9 mouse cellular contexts compared by ENCODE assay signal in genomic region chrX:48108394-48109315, GRCm38 (mm10). TPM values are rescaled to one million over a fixed set of nuclear protein-coding genes. Genes with fewer than 3 reads are reported as not detected.
DNase-seq lines count a peak whose midpoint lies in the region.
"Had no signal": no experiment of that assay in that cellular context is flagged by ENCODE, and none has a peak within 500 bp of the region (broad histone marks: within the 10 kb centered on the region; RNA-seq: fewer than 3 reads in every experiment).

Gene Xpnpep2 (plus strand): TSS chrX:48108725.

- DNase-seq in 3134 (ENCODE audit: extremely low read depth, insufficient read length, low spot score) = peak; percentile 33
- DNase-seq in NIH3T3 (ENCODE audit: low read depth) = peak; percentile 81
- DNase-seq in hindlimb bud, embryonic 11.5 days (ENCODE audit: extremely low spot score, low read depth, low spot score) = peak; percentile 14
- DNase-seq in limb, embryonic 10.5 days (ENCODE audit: low spot score) = peak; percentile 60
- no peak for DNase-seq in spleen, adult 12 weeks (ENCODE audit: low spot score)
- DNase-seq in ovary, adult 18-20 months (ENCODE audit: low spot score) = no peak
- DNase-seq in MN1 (ENCODE audit: low spot score) = no peak

- no peaks in the 10 kb centered on the region for H3K36me3 ChIP-seq in limb, embryonic 10.5 days

- H3K27ac ChIP-seq in limb, embryonic 10.5 days = peak within 1 kb of the TSS; percentile 72
- H3K27ac ChIP-seq: left cerebral cortex, adult 2 months had no signal

- H3K9me3 ChIP-seq in limb, embryonic 10.5 days (replicated peaks) = no peaks in the 10 kb centered on the region
- H3K9me3 ChIP-seq: megakaryocyte, embryonic 14.5 days had no signal

- 43% methylated on average over 6 of the region's 6 CpGs for WGBS in limb, embryonic 10.5 days

- peaks cover 34% of the 10 kb centered on the region for H3K27me3 ChIP-seq in limb, embryonic 10.5 days (ENCODE audit: low read depth, poor library complexity, severe bottlenecking)

- peaks cover 14% of the 10 kb centered on the region for H3K4me1 ChIP-seq in limb, embryonic 10.5 days

- no peak within 1 kb of the TSS for H3K4me3 ChIP-seq in limb, embryonic 10.5 days
- H3K4me3 ChIP-seq: left cerebral cortex, adult 2 months; megakaryocyte, embryonic 14.5 days had no signal

RNA-seq across cellular contexts. Expression of gene Xpnpep2, which starts in this region (rescaled TPM):
- polyA plus RNA-seq in limb, embryonic 10.5 days (2016; fragmentation: Nextera tagmentation; extraction: Ambion mirVana) = 0.43 and 2.6 TPM in 2 replicates

Comparison
In these comparisons a context has a peak if more than half of its experiments do, and no peak if none do; other contexts are left out.
1. DNase-seq: peak in 3134 (single experiment), NIH3T3 (single experiment), hindlimb bud, embryonic 11.5 days (single experiment) and limb, embryonic 10.5 days (single experiment); none in spleen, adult 12 weeks (single experiment), ovary, adult 18-20 months (single experiment) and MN1 (single experiment).